Mouse (Mus musculus): Measurements from ENCODE around the gene Gpr157. TPM values are rescaled to one million over a fixed set of nuclear protein-coding genes. Genes with fewer than 3 reads are reported as not detected.
"Not testable (repeated sequence)": the region's sequence is repeated elsewhere in the genome, so short reads cannot be mapped to it uniquely, and the experiment has no call there.

Gene Gpr157
- polyA plus RNA-seq (2015; fragmentation: Nextera tagmentation; extraction: Ambion mirVana): 1.5 TPM in 2 replicates

DNA sequence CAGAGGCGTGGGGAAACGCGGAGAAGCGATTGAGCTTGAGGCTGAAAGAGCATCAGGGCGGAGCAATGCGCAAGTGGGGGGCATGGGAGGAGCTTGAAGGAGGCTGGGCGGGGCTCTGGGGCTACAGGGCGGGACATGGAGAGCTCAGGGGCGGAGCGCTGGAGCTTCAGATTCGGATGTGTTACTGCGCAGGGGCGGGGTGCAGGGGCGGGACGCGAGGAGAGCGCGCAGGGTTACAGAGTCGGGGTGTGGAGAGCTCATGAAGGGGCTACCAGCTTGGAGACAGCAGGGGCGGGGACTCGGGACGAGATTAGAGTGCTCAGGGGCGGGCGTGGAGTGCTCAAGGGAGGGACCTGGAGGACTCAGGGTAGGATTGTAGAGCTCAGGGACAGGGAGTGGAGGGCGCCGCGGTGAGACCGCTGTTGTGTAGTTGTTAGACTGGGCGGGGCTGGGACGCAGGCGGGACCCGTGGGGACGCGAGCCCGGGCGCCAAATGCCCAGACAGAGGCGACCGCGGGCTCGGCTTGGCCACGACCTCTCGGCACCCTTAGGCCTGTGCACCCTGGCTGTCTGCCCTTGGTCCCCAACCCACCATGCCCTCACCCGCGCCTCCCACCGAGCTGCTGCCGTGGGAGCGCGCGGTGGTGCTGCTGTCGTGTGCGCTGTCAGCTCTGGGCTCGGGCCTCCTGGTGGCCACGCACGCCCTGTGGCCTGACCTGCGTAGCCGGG, at the start of gene Gpr157:
TSS of gene Gpr157 (plus strand) at position 205 of the 729 bp plus-strand sequence.
- no peaks in the 10 kb centered on the region for H3K9me3 ChIP-seq (replicated peaks; ENCODE audit: control insufficient read depth, low read length)
- peak; percentile 96 for ATAC-seq (ENCODE audit: insufficient read depth, low FRiP score)
- H3K9ac ChIP-seq (ENCODE audit: low read length): peak within 1 kb of the TSS; percentile 80
- peak within 1 kb of the TSS; percentile 98 for H3K4me2 ChIP-seq (ENCODE audit: low read depth, low read length)
- H3K4me1 ChIP-seq (ENCODE audit: control insufficient read depth, insufficient read depth, low read length): peaks cover 26% of the 10 kb centered on the region; the same call in 1 of the 2 replicates
- H3K27ac ChIP-seq (ENCODE audit: low read length): peak within 1 kb of the TSS; percentile 74
- no peaks in the 10 kb centered on the region for H3K36me3 ChIP-seq (ENCODE audit: control insufficient read depth, insufficient read depth, low read length)
- peak within 1 kb of the TSS; percentile 73 for H3K4me3 ChIP-seq (replicated peaks; ENCODE audit: low read length)
- 0% methylated on average over 52 of the region's 56 CpGs for WGBS
- no peaks in the 10 kb centered on the region for H3K27me3 ChIP-seq (ENCODE audit: control insufficient read depth, insufficient read depth, low read length)

DNA sequence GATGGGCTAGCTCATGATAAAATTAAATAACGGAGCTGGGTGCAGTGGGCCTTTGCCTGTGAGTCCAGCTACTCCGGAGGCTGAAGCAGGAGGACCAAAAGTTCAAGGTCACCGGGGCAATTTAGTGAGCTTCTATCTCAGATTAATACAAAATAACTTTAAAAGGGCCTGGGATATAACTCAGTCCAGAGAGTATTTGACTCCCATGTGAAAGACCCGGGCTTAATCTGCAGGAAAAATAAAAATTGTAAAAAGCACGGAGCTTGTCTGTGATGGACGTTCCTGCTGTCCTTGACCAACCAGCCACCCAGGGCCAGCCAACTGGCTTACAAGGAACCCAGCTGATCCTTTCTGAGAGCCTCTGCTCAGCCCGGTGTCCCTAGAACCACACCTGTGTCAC, 48.6 kb upstream of the Gpr157 start:
- Histone ChIP-seq H3K4me2 (ENCODE audit: low read depth, low read length) (no peak overlapping the region), H3K4me3 (replicated peaks; ENCODE audit: low read length) (no peak overlapping the region), H3K36me3 (ENCODE audit: control insufficient read depth, insufficient read depth, low read length) (no peaks in the 10 kb centered on the region), H3K27me3 (ENCODE audit: control insufficient read depth, insufficient read depth, low read length) (peaks cover 17% of the 10 kb centered on the region), H3K27ac (ENCODE audit: low read length) (no peak overlapping the region), H3K9ac (ENCODE audit: low read length) (no peak overlapping the region), H3K9me3 (replicated peaks; ENCODE audit: control insufficient read depth, low read length) (no peaks in the 10 kb centered on the region), H3K4me1 (ENCODE audit: control insufficient read depth, insufficient read depth, low read length) (no peaks in the 10 kb centered on the region)
- WGBS: 83% methylated on average over 7 of the region's 7 CpGs
- ATAC-seq (ENCODE audit: insufficient read depth, low FRiP score): no peak

DNA sequence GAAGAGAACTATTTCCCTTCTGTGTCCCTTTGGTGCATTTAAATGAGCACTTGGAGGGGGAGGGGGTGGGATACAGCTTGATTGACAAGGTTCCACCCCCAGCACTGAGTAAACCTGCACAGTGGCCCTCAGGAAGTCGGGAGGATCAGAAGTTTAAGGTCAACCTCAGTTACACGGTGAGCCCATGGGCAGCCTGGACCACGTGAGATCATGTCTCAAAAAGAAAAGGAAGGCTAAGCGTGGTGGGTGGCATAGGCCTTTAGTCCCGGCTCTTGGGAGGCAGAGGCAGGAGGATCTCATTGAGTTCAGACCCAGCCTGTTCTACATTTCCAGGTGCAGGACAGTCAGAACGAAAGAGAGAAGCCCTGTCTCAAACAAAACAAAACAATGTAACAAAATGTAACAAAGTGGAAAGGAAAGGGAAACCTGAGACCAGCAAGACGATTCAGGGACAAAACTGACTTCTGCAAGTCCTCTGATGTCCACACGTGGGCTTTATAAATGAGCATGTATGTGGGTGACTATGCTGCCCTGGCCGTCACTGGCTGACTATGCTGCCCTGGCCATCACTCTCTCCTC, 47.1 kb upstream of the Gpr157 start:
- Histone ChIP-seq H3K9ac (ENCODE audit: low read length) (no peak overlapping the region), H3K4me2 (ENCODE audit: low read depth, low read length) (no peak overlapping the region), H3K36me3 (ENCODE audit: control insufficient read depth, insufficient read depth, low read length) (no peaks in the 10 kb centered on the region), H3K4me3 (replicated peaks; ENCODE audit: low read length) (no peak overlapping the region), H3K27me3 (ENCODE audit: control insufficient read depth, insufficient read depth, low read length) (peaks cover 2% of the 10 kb centered on the region), H3K4me1 (ENCODE audit: control insufficient read depth, insufficient read depth, low read length) (no peaks in the 10 kb centered on the region), H3K9me3 (replicated peaks; ENCODE audit: control insufficient read depth, low read length) (no peaks in the 10 kb centered on the region), H3K27ac (ENCODE audit: low read length) (no peak overlapping the region)
- 74% methylated on average over 9 of the region's 9 CpGs for WGBS
- ATAC-seq (ENCODE audit: insufficient read depth, low FRiP score): no peak

DNA sequence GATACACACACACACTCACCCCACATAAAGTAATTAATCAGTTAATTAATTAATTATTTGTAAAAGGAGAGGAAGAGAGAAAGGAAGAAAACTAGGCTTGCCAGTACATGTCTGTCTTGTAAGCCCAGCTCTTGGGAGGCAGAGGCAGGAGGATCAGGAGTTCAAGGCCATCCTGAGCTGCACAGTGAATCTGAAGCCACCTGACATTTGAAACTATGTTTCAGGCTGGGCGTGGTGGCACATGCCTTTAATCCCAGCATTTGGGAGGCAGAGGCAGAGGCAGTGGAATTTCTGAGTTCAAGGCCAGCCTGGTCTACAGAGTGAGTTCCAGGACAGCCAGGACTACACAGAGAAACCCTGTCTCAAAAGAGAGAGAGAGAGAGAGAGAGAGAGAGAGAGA, 46.3 kb upstream of the Gpr157 start:
- H3K4me1 ChIP-seq (ENCODE audit: control insufficient read depth, insufficient read depth, low read length); H3K27ac ChIP-seq (ENCODE audit: low read length); H3K4me3 ChIP-seq (replicated peaks; ENCODE audit: low read length); H3K36me3 ChIP-seq (ENCODE audit: control insufficient read depth, insufficient read depth, low read length); H3K9me3 ChIP-seq (replicated peaks; ENCODE audit: control insufficient read depth, low read length); H3K4me2 ChIP-seq (ENCODE audit: low read depth, low read length); ATAC-seq (ENCODE audit: insufficient read depth, low FRiP score); H3K9ac ChIP-seq (ENCODE audit: low read length); H3K27me3 ChIP-seq (ENCODE audit: control insufficient read depth, insufficient read depth, low read length): not testable (repeated sequence)
- WGBS: 75% methylated on average over 1 of the region's 1 CpGs

DNA sequence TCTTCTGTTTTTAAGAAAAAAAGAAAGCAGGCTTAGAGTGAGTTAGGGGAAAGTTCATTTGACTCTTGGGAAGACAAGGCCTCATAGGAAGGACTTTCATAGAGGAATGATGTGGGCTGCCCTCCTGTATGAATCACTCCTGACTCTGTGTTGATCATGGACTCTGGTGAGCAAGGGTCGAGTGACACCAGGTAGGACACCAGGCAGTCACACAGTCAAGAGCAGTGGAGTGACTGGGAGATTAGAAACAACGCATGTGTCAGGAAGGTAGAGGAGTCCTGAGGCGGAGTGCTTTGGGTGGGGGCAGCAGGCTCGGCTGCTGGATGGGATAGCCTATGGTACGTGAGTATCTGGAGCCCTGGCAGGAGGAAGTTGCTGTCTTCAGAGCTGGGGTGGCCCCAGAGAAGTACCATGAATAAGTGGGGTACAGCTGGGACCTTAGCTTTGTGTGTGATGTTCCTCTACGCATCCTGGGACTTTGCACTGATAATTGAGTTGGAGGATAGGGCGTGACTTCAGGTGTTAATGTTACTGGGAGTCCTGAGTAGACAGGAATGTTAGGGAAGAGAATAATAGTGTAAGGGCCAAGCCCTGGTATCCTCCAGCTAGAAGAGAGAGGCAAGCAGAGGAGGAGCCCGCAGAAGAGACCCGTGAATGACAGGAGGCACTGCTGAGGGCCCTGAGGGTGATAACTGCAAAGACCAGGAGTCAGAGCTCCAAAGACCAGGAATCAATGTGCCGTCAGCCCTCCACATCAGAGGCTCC, 45.6 kb upstream of the Gpr157 start:
- WGBS: 77% methylated on average over 10 of the region's 10 CpGs
- no peaks in the 10 kb centered on the region; the same call in 1 of the 2 replicates for H3K27me3 ChIP-seq (ENCODE audit: control insufficient read depth, insufficient read depth, low read length)
- no peaks in the 10 kb centered on the region for H3K9me3 ChIP-seq (replicated peaks; ENCODE audit: control insufficient read depth, low read length)
- H3K27ac ChIP-seq (ENCODE audit: low read length): no peak overlapping the region
- H3K9ac ChIP-seq (ENCODE audit: low read length): no peak overlapping the region
- no peaks in the 10 kb centered on the region for H3K4me1 ChIP-seq (ENCODE audit: control insufficient read depth, insufficient read depth, low read length)
- ATAC-seq (ENCODE audit: insufficient read depth, low FRiP score): no peak
- no peak overlapping the region for H3K4me3 ChIP-seq (replicated peaks; ENCODE audit: low read length)
- H3K4me2 ChIP-seq (ENCODE audit: low read depth, low read length): no peak overlapping the region
- H3K36me3 ChIP-seq (ENCODE audit: control insufficient read depth, insufficient read depth, low read length): no peaks in the 10 kb centered on the region

DNA sequence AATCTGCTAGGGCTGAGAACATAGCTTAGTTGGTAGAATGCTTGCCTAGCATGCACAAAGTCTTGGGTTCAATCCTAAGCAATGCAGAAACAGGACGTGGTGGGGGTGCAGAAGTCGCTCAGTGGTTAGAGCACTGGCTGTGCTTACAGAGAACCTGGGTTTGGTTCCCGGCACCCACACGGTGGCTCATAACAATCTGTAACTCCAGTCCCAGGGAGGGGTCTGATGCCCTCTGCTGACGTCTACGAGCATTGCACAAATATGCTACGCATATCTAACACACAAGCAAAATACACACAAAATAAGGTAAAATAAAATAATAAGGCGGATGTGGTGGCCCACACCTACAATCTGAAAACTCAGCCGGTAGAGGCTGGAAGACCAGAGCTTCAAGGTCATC, 43.6 kb upstream of the Gpr157 start:
- H3K4me3 ChIP-seq (replicated peaks; ENCODE audit: low read length): no peak overlapping the region
- H3K27ac ChIP-seq (ENCODE audit: low read length): no peak overlapping the region
- no peaks in the 10 kb centered on the region for H3K9me3 ChIP-seq (replicated peaks; ENCODE audit: control insufficient read depth, low read length)
- H3K9ac ChIP-seq (ENCODE audit: low read length): no peak overlapping the region
- H3K27me3 ChIP-seq (ENCODE audit: control insufficient read depth, insufficient read depth, low read length): no peaks in the 10 kb centered on the region; the same call in 1 of the 2 replicates
- 95% methylated on average over 9 of the region's 9 CpGs for WGBS
- no peak for ATAC-seq (ENCODE audit: insufficient read depth, low FRiP score)
- no peak overlapping the region for H3K4me2 ChIP-seq (ENCODE audit: low read depth, low read length)
- H3K36me3 ChIP-seq (ENCODE audit: control insufficient read depth, insufficient read depth, low read length): no peaks in the 10 kb centered on the region
- 0 out of 2 replicates have a peak, but pooled peaks cover 6% of the 10 kb centered on the region for H3K4me1 ChIP-seq (ENCODE audit: control insufficient read depth, insufficient read depth, low read length)

DNA sequence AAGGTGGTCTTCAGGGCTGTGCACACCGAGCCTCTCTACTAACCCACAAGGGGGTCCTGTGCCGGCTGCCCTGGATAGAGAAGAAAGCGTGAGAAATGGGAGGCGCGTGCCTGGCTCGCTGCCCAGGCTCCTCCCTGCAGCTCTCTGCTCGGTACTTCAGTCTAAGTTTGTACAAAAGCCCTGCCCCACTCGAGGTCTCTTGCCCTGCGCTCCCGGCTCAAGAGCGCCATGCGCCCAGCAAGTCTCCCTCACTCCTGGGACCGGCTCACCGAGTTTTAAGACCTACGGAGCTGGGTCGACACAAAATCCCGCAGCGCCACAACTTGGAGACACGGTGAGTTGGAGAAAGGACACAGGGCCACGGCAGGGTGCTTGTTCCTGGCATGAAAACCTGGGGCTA, 39.1 kb upstream of the Gpr157 start:
- peak; percentile 76; the same call in 1 of the 2 replicates for ATAC-seq (ENCODE audit: insufficient read depth, low FRiP score)
- Histone ChIP-seq H3K27ac (ENCODE audit: low read length) (peak overlapping the region; percentile 29; the same call in 1 of the 2 replicates), H3K27me3 (ENCODE audit: control insufficient read depth, insufficient read depth, low read length) (no peaks in the 10 kb centered on the region; the same call in 1 of the 2 replicates), H3K4me1 (ENCODE audit: control insufficient read depth, insufficient read depth, low read length) (peaks cover 9% of the 10 kb centered on the region; the same call in 1 of the 2 replicates), H3K4me2 (ENCODE audit: low read depth, low read length) (peak overlapping the region; percentile 83), H3K9me3 (replicated peaks; ENCODE audit: control insufficient read depth, low read length) (no peaks in the 10 kb centered on the region), H3K4me3 (replicated peaks; ENCODE audit: low read length) (peak overlapping the region; percentile 62), H3K36me3 (ENCODE audit: control insufficient read depth, insufficient read depth, low read length) (no peaks in the 10 kb centered on the region), H3K9ac (ENCODE audit: low read length) (peak overlapping the region; percentile 76)
- WGBS: 0% methylated on average over 20 of the region's 20 CpGs

DNA sequence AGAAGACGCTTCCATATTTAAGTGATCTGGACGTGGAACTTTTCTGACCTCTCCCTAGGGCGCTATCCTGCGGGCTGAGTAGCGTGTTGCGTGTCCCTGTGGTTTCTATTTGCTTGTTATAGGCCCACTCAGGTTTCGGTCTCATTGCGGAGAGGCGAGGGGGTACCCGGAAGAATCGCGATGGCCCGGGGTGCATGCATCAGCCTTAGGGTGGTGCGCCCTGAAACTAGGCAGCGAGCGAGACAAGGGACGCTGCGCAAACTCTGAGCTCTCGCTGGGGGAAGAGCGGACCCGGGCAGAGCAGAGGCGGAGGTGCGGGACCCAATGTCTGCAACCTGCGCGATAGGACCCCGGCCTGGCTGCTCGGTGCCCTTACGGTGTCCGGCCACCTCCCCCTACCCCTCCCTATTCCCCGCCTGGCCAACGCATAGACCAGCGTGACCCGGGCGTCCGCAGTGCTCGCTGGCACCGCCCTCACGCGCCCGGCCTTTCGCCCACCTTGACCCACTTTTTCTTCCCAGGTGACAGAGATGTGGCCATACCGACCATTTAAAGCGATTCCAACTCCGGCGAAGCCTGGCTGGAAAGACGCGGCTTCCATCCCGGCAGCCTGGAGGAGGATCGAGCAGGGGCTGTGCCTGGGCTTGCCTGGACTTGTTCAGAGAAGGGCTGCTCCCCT, 38.5 kb upstream of the Gpr157 start:
- Histone ChIP-seq H3K9me3 (replicated peaks; ENCODE audit: control insufficient read depth, low read length) (no peaks in the 10 kb centered on the region), H3K36me3 (ENCODE audit: control insufficient read depth, insufficient read depth, low read length) (no peaks in the 10 kb centered on the region), H3K4me3 (replicated peaks; ENCODE audit: low read length) (peak overlapping the region; percentile 62), H3K4me2 (ENCODE audit: low read depth, low read length) (peak overlapping the region; percentile 83), H3K4me1 (ENCODE audit: control insufficient read depth, insufficient read depth, low read length) (peaks cover 9% of the 10 kb centered on the region; the same call in 1 of the 2 replicates), H3K27ac (ENCODE audit: low read length) (peak overlapping the region; percentile 29; the same call in 1 of the 2 replicates), H3K27me3 (ENCODE audit: control insufficient read depth, insufficient read depth, low read length) (no peaks in the 10 kb centered on the region; the same call in 1 of the 2 replicates), H3K9ac (ENCODE audit: low read length) (peak overlapping the region; percentile 76)
- peak; percentile 35; the same call in 1 of the 2 replicates for ATAC-seq (ENCODE audit: insufficient read depth, low FRiP score)
- WGBS: 1% methylated on average over 49 of the region's 49 CpGs

All from stomach, embryonic 16.5 days (tissue).